Mouse (Mus musculus) G1E (cell line): Measurements from ENCODE around the gene Tmem30b. TPM values are rescaled to one million over a fixed set of nuclear protein-coding genes. Genes with fewer than 3 reads are reported as not detected.
A peak's percentile ranks its signal among the peaks of the same experiment; 100 is the strongest.
"Not testable (repeated sequence)": the region's sequence is repeated elsewhere in the genome, so short reads cannot be mapped to it uniquely, and the experiment has no call there.

Experiments used
- ATAC-seq: 2 replicates; pipeline ENCODE4 v1.8.0; 2016; ENCODE audit warnings: mild to moderate bottlenecking; ENCODE audit not compliant: insufficient number of reproducible peaks, poor library complexity, low FRiP score, severe bottlenecking; ENCODE audit errors: extremely low read depth
- DNase-seq: peaks from one replicate; pipeline ENCODE4 v3.0.0; 2012; ENCODE audit warnings: low spot score
- H3K27me3 ChIP-seq: 2 replicates; pipeline ENCODE4 v1.6.1; 2012; ENCODE audit warnings: mild to moderate bottlenecking, low read length, inconsistent platforms; ENCODE audit not compliant: insufficient read depth
- H3K36me3 ChIP-seq: replicated peaks from 2 replicates; pipeline ENCODE3; 2012; ENCODE audit warnings: mild to moderate bottlenecking, inconsistent platforms
- H3K4me1 ChIP-seq: 2 replicates; pipeline ENCODE4 v1.6.1; 2012; ENCODE audit warnings: low read depth, low read length, inconsistent platforms, mixed read lengths; ENCODE audit not compliant: insufficient read depth
- H3K4me3 ChIP-seq: 2 replicates; pipeline ENCODE4 v1.5.1; 2012; ENCODE audit warnings: low read depth, mild to moderate bottlenecking, inconsistent platforms, low read length, moderate library complexity, mixed read lengths
- H3K9me3 ChIP-seq: replicated peaks from 2 replicates; pipeline ENCODE4 v1.6.1; 2012; ENCODE audit warnings: inconsistent platforms
- CTCF ChIP-seq: IDR thresholded peaks from 2 replicates; pipeline ENCODE4 v1.5.1; 2012; ENCODE audit warnings: low read depth, low read length, inconsistent platforms, mixed read lengths
- GATA1 ChIP-seq: IDR thresholded peaks from 2 replicates; pipeline ENCODE4 v1.6.1; 2012; ENCODE audit warnings: borderline replicate concordance, low read length, inconsistent platforms, mixed read lengths
- GATA2 ChIP-seq: IDR thresholded peaks from 2 replicates; pipeline ENCODE4 v1.6.1; 2012; ENCODE audit warnings: low read depth, low read length, inconsistent platforms, borderline replicate concordance
- POLR2AphosphoS5 ChIP-seq: IDR thresholded peaks from 2 replicates; pipeline ENCODE4 v1.6.1; 2012; ENCODE audit warnings: low read depth, low read length, inconsistent platforms; ENCODE audit not compliant: insufficient replicate concordance
- TAL1 ChIP-seq: conservative IDR thresholded peaks from 2 replicates; pipeline ENCODE4 v1.6.1; 2012; ENCODE audit warnings: low read depth, low read length, inconsistent platforms, mixed read lengths
- polyA plus RNA-seq: library from polyadenylated mRNA; stranded (reverse); fragments of >175 nt; gene quantifications from 2 replicates; pipeline ENCODE4 v1.2.3, GENCODE M21; 2012
- total RNA-seq, 2 experiments: library from RNA; stranded (forward) in 1 of 2; stranded (reverse) in 1 of 2; fragments of 200-1000 nt in 1 of 2; fragments of >200 nt in 1 of 2; fragmentation: Nextera tagmentation in 1 of 2; gene quantifications; 2 replicates each; pipeline ENCODE4 v1.2.3; 2014 to 2017

Gene Tmem30b
- total and polyA plus RNA-seq, 3 experiments, result 0.22 TPM; not detected in 2

DNA sequence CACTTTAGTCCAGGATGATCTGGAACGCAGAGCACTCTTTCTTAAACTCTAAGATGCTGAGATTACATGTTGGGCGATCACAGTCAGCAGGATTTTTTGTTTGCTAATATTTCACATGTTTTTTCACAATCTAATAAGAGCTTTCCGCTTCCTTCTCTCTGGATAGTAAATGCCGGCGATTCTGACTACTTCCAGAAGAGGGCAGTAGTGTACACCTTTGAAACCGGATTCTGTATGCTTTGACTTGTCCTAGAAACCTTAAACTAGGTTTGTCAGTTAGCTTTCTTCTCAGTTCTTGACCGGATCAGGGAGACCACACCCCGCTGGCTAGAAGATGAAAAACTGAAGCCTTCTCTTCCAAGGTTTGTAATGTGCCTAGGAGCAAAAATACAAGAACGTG, 11.6 kb downstream of the Tmem30b start:
- Histone ChIP-seq H3K4me1 (no peaks in the 10 kb centered on the region), H3K4me3 (no peak overlapping the region), H3K36me3 (no peaks in the 10 kb centered on the region), H3K9me3 (no peaks in the 10 kb centered on the region), H3K27me3 (no peaks in the 10 kb centered on the region)
- TF ChIP-seq CTCF, result peak; percentile 78
- no peak for TF ChIP-seq GATA1
- ATAC-seq (no peak; the same call in 1 of the 2 replicates), DNase-seq (peak; percentile 19)

DNA sequence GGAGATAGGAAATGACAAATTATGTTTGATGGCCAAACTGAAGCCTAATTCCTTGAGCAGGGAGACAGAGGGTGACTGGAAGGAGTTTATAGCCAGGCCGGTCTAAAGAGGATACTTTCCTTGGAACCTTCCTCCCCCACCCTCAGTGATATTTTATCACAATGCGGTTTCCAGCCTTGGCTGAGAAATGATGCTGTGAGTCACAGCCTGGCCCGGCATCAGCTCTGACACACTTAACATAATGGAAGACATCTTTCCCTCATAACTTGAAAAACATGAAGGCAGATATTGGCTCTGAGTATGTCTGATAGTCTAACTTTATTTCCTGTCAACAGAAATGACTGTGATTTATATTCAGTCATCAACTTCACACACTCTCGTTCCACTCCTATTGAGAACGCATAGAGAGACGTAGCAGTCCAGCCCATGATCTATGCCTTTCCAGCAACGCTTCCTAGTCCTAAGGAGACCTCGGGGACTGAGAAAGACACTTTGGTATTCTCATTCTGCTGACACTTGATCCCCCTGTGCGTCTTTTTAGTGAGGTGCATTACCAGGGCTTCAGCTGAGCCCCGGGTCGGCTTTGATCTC, 14.2 kb downstream of the Tmem30b start:
- Histone ChIP-seq H3K36me3 (no peaks in the 10 kb centered on the region), H3K27me3 (no peaks in the 10 kb centered on the region), H3K4me1 (no peaks in the 10 kb centered on the region), H3K4me3 (no peak overlapping the region), H3K9me3 (no peaks in the 10 kb centered on the region)
- TF ChIP-seq GATA2 (no peak), GATA1 (no peak), CTCF (no peak), POLR2AphosphoS5 (no peak)
- DNase-seq, result no peak
- ATAC-seq, result no peak

GRCm38 (mm10) chr12:73529590-73529989, 16.6 kb downstream of the Tmem30b start:
- ATAC-seq, result no peak
- Histone ChIP-seq H3K36me3 (no peaks in the 10 kb centered on the region), H3K27me3 (no peaks in the 10 kb centered on the region), H3K9me3 (no peaks in the 10 kb centered on the region), H3K4me1 (no peaks in the 10 kb centered on the region), H3K4me3 (no peak overlapping the region)
- TF ChIP-seq TAL1 (no peak), POLR2AphosphoS5 (no peak), GATA1 (no peak), GATA2 (no peak), CTCF (no peak)
- no peak for DNase-seq

DNA sequence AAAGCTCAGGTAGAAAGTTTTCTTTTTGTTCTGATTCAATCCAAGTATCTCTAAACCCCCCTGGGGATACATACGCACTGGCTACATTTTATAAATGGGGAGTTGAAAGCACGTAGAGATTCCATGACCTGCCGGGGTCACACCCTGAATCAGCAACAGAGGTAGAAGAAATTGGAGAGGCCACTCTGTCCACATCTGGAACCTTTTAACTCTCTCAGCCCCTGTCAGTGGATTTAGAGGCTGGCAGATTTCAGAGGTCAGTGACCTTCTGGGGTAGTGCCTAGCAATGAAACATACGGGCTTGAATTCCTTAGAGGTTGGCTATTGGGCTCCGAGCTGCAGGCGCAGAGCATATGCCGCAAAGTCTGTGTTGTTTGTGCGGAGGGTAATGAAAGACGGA, 17.1 kb downstream of the Tmem30b start:
- Histone ChIP-seq H3K36me3 (no peaks in the 10 kb centered on the region), H3K4me1 (no peaks in the 10 kb centered on the region), H3K27me3 (no peaks in the 10 kb centered on the region), H3K9me3 (no peaks in the 10 kb centered on the region), H3K4me3 (no peak overlapping the region)
- no peak for ATAC-seq
- DNase-seq, result no peak
- TF ChIP-seq GATA2 (no peak), CTCF (no peak), TAL1 (no peak), GATA1 (no peak), POLR2AphosphoS5 (no peak)

- not testable (repeated sequence) for H3K4me1 ChIP-seq, DNase-seq, H3K4me3 ChIP-seq, H3K36me3 ChIP-seq, H3K27me3 ChIP-seq, ATAC-seq, H3K9me3 ChIP-seq
These were observed 18.1 kb downstream of the Tmem30b start for GRCm38 (mm10) chr12:73528142-73528541.

- no peaks in the 10 kb centered on the region for H3K27me3 ChIP-seq
- no peak for ATAC-seq
- no peaks in the 10 kb centered on the region for H3K36me3 ChIP-seq
- DNase-seq, result no peak
- H3K4me1 ChIP-seq, result no peaks in the 10 kb centered on the region
- no peak for TF ChIP-seq GATA2
- TF ChIP-seq TAL1, result no peak
- no peak for TF ChIP-seq CTCF
- TF ChIP-seq GATA1, result no peak
- no peak for TF ChIP-seq POLR2AphosphoS5
- H3K9me3 ChIP-seq, result no peaks in the 10 kb centered on the region
- H3K4me3 ChIP-seq, result no peak overlapping the region
These were observed 20.8 kb downstream of the Tmem30b start for GRCm38 (mm10) chr12:73525254-73525885.

DNA sequence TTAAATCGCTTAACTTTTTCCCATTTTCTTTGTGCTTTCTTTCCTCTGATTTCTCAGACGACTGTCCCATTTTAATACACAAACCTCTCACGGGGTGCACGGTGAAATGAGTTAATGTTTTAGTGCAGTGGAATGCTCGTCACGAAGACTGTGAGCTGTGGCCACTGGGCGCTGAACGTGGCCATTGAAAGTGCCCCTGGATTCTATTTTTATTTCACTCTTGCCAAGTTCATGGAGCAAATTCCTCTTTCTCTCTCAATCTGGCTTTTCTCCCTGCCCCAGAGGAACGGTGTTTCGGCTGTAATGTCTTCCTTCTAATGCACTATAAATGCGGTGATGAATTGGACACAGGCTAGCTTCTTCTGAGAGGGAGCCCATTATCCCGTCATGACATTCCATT, 23.1 kb downstream of the Tmem30b start:
- Histone ChIP-seq H3K4me1 (no peaks in the 10 kb centered on the region), H3K36me3 (no peaks in the 10 kb centered on the region), H3K4me3 (no peak overlapping the region), H3K9me3 (no peaks in the 10 kb centered on the region), H3K27me3 (no peaks in the 10 kb centered on the region)
- TF ChIP-seq TAL1, result no peak
- TF ChIP-seq GATA2, result no peak
- no peak for TF ChIP-seq POLR2AphosphoS5
- no peak for TF ChIP-seq CTCF
- no peak for TF ChIP-seq GATA1
- no peak for ATAC-seq
- DNase-seq, result no peak
